Mouse (Mus musculus): ENCODE data around the gene Pcid2. TPM values are rescaled to one million over a fixed set of nuclear protein-coding genes. Genes with fewer than 3 reads are reported as not detected.
"Not testable (repeated sequence)": the region's sequence is repeated elsewhere in the genome, so short reads cannot be mapped to it uniquely, and the experiment has no call there.

Gene Pcid2
- 28.7 and 30.2 TPM in 2 replicates for polyA plus RNA-seq (2015; fragmentation: Nextera tagmentation; extraction: Ambion mirVana)

DNA sequence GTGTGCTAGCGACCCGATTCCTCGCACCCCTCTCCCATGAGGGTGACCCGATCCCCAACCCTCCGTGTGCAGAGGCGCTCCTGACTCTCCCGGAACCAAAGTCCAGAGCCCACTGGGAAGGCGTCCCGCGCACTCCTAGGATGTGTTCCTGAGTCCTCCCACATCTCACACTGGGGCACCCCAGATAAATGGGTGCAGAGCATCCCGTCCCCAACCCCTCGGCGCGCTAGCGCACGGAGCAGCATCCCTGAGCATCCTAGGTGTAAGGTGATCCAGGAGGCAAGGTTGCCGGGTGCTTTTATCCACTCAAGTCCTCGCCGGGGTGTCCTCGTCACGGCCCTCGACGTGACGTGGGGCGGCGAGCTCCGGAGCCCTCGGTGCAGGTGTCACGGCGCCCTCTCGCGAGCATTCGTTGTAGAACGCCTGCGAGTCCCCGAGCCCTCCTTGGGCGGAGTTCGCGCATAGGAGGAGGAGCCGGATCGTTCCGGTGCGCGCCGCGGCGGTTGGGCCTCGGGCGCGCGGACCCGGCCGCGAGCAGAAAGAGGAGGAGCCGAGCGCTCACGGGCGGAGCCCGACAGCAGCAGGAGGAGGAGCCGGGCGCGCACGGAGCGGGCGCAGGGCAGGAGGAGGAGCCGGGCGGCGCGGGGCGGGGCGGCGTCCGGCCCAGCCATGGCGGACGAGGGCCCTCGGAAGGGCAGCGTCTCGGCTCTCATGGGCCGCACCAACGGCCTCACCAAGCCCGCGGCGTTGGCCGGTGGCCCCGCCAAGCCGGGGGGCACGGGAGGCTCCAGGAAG lies at the start of gene Pcid2, which contains the start of gene Cul4a:
TSS of gene Pcid2 (minus strand) at position 373 of the 795 bp plus-strand sequence.
TSS of gene Cul4a (plus strand) at position 535 of the 795 bp plus-strand sequence.
- peak; percentile 95 for ATAC-seq
- Histone ChIP-seq H3K4me2 (ENCODE audit: low read depth, low read length) (peak within 1 kb of the TSS; percentile 95), H3K36me3 (ENCODE audit: control insufficient read depth, insufficient read depth, low read length) (no peaks in the 10 kb centered on the region), H3K27me3 (replicated peaks; ENCODE audit: control insufficient read depth, insufficient read depth, low read length) (no peaks in the 10 kb centered on the region), H3K27ac (ENCODE audit: low read length) (peak within 1 kb of the TSS; percentile 98), H3K4me3 (ENCODE audit: low read length) (peak within 1 kb of the TSS; percentile 98), H3K9ac (ENCODE audit: low read depth, low read length) (peak within 1 kb of the TSS; percentile 98), H3K9me3 (ENCODE audit: control insufficient read depth, low read length) (no peaks in the 10 kb centered on the region), H3K4me1 (ENCODE audit: control insufficient read depth, insufficient read depth, low read length) (peaks cover 11% of the 10 kb centered on the region)
- WGBS = under 1% methylated on average over 78 of the region's 87 CpGs

DNA sequence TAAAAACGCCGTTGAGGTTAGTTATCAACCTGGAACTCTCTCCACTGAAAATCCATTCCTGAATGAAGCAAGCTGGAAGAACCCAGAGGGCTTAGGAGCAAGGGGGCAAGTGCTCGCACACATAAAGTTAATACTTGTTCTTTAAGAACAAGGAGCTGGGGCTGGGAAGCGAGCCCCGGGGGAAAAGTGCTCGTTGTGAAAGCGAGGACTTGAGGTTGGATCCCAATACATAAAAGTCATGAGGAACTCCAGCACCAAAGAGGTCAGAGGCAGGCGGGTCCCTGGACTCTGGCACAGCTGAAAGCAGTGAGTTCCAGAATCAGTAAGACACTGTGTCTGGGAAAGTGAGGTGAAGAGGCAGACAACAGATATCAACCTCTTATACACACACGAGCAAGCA lies 48.8 kb upstream of the Pcid2 start:
- 0 out of 2 replicates have a peak, but pooled peaks cover 2% of the 10 kb centered on the region for H3K4me1 ChIP-seq (ENCODE audit: control insufficient read depth, insufficient read depth, low read length)
- no peak overlapping the region for H3K27ac ChIP-seq (ENCODE audit: low read length)
- H3K9ac ChIP-seq (ENCODE audit: low read depth, low read length) = no peak overlapping the region
- ATAC-seq = no peak
- H3K27me3 ChIP-seq (replicated peaks; ENCODE audit: control insufficient read depth, insufficient read depth, low read length) = no peaks in the 10 kb centered on the region
- no peaks in the 10 kb centered on the region for H3K9me3 ChIP-seq (ENCODE audit: control insufficient read depth, low read length)
- WGBS = 84% methylated on average over 9 of the region's 9 CpGs
- H3K4me2 ChIP-seq (ENCODE audit: low read depth, low read length) = no peak overlapping the region
- H3K36me3 ChIP-seq (ENCODE audit: control insufficient read depth, insufficient read depth, low read length) = peaks cover under 1% of the 10 kb centered on the region; the same call in 1 of the 2 replicates
- no peak overlapping the region for H3K4me3 ChIP-seq (ENCODE audit: low read length)

DNA sequence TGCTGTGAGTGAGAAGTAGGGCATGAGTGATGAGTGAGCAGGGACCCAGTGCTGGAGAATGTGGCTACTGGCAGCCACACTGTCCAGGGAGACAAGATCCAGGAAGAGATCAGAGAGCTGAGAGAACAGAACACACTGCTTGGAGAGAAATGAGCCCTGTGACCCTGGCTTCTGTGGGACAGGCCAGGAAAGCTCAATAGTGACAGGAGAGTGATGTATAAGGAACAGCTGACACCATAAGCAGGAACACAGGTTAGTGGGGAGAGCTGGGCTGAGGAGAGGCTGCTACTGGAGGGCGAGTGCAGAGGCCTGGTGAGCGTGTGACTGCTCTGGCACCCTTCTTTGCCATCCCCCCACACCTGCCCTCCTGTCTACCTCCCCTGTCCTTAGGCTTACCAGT lies 45.7 kb upstream of the Pcid2 start:
- ATAC-seq = no peak
- Histone ChIP-seq H3K9ac (ENCODE audit: low read depth, low read length) (no peak overlapping the region), H3K27ac (ENCODE audit: low read length) (no peak overlapping the region), H3K4me2 (ENCODE audit: low read depth, low read length) (no peak overlapping the region), H3K4me3 (ENCODE audit: low read length) (no peak overlapping the region), H3K4me1 (ENCODE audit: control insufficient read depth, insufficient read depth, low read length) (no peaks in the 10 kb centered on the region), H3K36me3 (ENCODE audit: control insufficient read depth, insufficient read depth, low read length) (peaks cover 10% of the 10 kb centered on the region), H3K9me3 (ENCODE audit: control insufficient read depth, low read length) (no peaks in the 10 kb centered on the region), H3K27me3 (replicated peaks; ENCODE audit: control insufficient read depth, insufficient read depth, low read length) (no peaks in the 10 kb centered on the region)
- 96% methylated on average over 2 of the region's 2 CpGs for WGBS

DNA sequence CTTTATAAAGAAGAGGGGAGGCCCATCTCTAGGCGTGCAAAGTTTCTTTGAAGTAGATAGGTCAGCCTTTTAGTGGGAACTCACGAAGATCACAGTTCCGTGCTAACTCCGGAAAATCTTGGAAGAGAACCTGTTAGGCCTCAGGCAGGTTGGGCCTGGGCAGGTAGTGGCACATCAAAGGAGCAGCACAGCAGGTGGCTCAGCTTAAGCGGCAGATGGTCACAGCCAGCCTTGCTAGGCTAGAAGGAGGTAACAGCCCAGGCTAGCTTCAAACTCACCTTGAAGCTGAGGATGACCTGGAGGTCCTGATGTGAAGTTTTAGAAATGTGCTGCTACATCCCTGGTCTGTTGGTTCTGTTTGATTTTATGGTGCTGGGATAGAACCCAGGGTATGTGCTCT lies 44.6 kb upstream of the Pcid2 start:
- no peaks in the 10 kb centered on the region for H3K4me1 ChIP-seq (ENCODE audit: control insufficient read depth, insufficient read depth, low read length)
- no peak for ATAC-seq
- H3K4me3 ChIP-seq (ENCODE audit: low read length) = no peak overlapping the region
- WGBS = 56% methylated on average over 5 of the region's 5 CpGs
- H3K4me2 ChIP-seq (ENCODE audit: low read depth, low read length) = no peak overlapping the region
- no peak overlapping the region for H3K27ac ChIP-seq (ENCODE audit: low read length)
- peaks cover 13% of the 10 kb centered on the region for H3K36me3 ChIP-seq (ENCODE audit: control insufficient read depth, insufficient read depth, low read length)
- H3K27me3 ChIP-seq (replicated peaks; ENCODE audit: control insufficient read depth, insufficient read depth, low read length) = no peaks in the 10 kb centered on the region
- H3K9me3 ChIP-seq (ENCODE audit: control insufficient read depth, low read length) = no peaks in the 10 kb centered on the region
- no peak overlapping the region for H3K9ac ChIP-seq (ENCODE audit: low read depth, low read length)

DNA sequence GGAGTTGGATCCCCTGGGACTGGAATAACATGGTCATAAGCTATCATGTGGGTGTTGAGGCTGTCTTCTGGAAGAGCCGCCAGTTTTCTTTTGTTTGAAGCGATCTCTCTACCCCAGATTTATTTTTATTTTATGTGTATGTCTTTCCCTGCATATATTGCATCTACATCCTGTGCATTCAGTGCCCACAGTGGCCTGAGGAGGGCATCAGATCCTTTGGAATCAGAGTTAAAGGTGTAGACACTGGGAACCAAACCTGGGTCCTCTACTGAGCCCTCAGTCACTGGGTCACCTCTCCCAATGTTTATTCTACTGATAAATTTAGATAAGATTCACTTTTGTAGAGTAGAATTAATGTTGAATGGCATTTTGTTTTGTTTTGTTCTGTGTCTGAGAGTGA lies 44.0 kb upstream of the Pcid2 start:
- H3K9me3 ChIP-seq (ENCODE audit: control insufficient read depth, low read length) = no peaks in the 10 kb centered on the region
- no peak for ATAC-seq
- H3K27ac ChIP-seq (ENCODE audit: low read length) = no peak overlapping the region
- H3K4me1 ChIP-seq (ENCODE audit: control insufficient read depth, insufficient read depth, low read length) = no peaks in the 10 kb centered on the region
- H3K4me2 ChIP-seq (ENCODE audit: low read depth, low read length) = no peak overlapping the region
- 95% methylated on average over 2 of the region's 2 CpGs for WGBS
- peaks cover 16% of the 10 kb centered on the region for H3K36me3 ChIP-seq (ENCODE audit: control insufficient read depth, insufficient read depth, low read length)
- no peaks in the 10 kb centered on the region for H3K27me3 ChIP-seq (replicated peaks; ENCODE audit: control insufficient read depth, insufficient read depth, low read length)
- H3K4me3 ChIP-seq (ENCODE audit: low read length) = no peak overlapping the region
- no peak overlapping the region for H3K9ac ChIP-seq (ENCODE audit: low read depth, low read length)

DNA sequence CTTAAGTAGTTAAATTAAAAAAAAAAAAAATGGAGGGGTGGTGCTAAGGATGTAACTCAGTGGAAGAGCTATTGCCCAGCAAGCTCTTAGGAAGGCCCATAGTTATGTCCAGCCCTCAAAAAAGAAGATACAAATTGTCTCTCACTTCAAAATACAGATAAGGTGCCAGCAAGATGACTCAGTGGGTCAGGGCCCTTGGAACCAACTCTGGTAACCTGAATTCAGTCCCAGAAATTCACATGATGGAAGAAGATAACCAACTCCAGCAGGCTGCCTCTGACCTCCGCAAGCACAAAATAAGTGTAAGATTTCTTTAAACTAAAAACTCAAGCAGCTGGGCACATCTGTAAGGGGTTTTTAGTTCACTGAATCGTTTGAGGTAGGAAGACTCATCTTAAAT lies 43.2 kb upstream of the Pcid2 start:
- H3K4me1 ChIP-seq (ENCODE audit: control insufficient read depth, insufficient read depth, low read length) = no peaks in the 10 kb centered on the region
- H3K4me3 ChIP-seq (ENCODE audit: low read length) = no peak overlapping the region
- no peak overlapping the region for H3K27ac ChIP-seq (ENCODE audit: low read length)
- no peaks in the 10 kb centered on the region for H3K27me3 ChIP-seq (replicated peaks; ENCODE audit: control insufficient read depth, insufficient read depth, low read length)
- WGBS = 85% methylated on average over 2 of the region's 2 CpGs
- H3K9ac ChIP-seq (ENCODE audit: low read depth, low read length) = no peak overlapping the region
- H3K4me2 ChIP-seq (ENCODE audit: low read depth, low read length) = no peak overlapping the region
- no peaks in the 10 kb centered on the region for H3K9me3 ChIP-seq (ENCODE audit: control insufficient read depth, low read length)
- no peak for ATAC-seq
- peaks cover 18% of the 10 kb centered on the region for H3K36me3 ChIP-seq (ENCODE audit: control insufficient read depth, insufficient read depth, low read length)

DNA sequence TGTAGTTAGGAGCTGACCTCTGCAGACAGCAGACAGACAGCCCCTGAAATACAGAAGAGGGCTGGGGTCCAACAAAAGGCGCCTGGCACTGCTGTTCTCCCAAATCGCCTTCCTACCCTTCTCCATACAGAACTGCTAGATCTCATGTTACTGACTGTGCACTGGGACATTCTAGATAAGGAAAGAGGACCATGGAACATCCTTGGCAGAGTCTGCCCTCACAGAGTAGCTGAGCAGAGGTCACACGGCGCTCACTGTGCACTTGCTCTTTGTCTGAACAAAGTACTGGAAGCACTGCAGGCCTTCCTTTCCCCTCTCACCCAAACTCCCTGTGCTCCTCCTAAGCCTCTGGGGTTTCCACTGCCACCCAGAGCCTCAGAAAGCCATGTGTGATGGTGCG lies 36.4 kb upstream of the Pcid2 start:
- ATAC-seq = no peak

DNA sequence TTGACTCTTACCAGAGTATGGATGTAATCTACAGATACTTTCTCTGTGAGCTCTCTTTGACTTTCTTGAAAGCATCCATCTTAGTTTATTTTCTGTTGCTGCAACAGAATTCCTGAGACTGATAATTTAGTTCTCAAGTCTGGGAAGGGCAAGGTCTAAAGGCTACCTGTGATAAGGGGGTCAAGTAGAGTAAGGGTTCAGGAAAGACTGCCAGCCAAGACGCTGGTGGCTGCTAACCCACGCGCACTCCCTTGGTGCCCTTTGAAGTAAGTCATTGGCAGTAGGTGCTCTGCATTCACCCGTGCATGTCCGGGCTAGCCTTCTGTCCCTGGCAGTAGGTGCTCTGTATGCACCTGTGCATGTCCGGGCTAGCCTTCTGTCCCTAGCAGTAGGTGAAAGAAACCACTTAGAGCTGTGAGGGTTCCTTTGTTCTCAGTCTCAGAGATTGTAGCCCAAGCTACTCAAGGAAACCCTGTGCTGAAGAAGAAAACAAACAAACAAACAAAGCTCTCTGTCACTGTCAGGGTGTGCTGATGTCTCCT lies 34.5 kb upstream of the Pcid2 start:
- no peaks in the 10 kb centered on the region for H3K9me3 ChIP-seq (ENCODE audit: control insufficient read depth, low read length)
- WGBS = 87% methylated on average over 6 of the region's 6 CpGs
- H3K9ac ChIP-seq (ENCODE audit: low read depth, low read length) = no peak overlapping the region
- no peaks in the 10 kb centered on the region for H3K27me3 ChIP-seq (replicated peaks; ENCODE audit: control insufficient read depth, insufficient read depth, low read length)
- H3K27ac ChIP-seq (ENCODE audit: low read length) = no peak overlapping the region
- H3K4me1 ChIP-seq (ENCODE audit: control insufficient read depth, insufficient read depth, low read length) = no peaks in the 10 kb centered on the region
- H3K36me3 ChIP-seq (ENCODE audit: control insufficient read depth, insufficient read depth, low read length) = peaks cover 52% of the 10 kb centered on the region
- H3K4me2 ChIP-seq (ENCODE audit: low read depth, low read length) = no peak overlapping the region
- H3K4me3 ChIP-seq (ENCODE audit: low read length) = no peak overlapping the region
- ATAC-seq = peak; percentile 66

More for the DNA sequence above, 36.4 kb upstream of the Pcid2 start:
- Histone ChIP-seq H3K4me1 (ENCODE audit: control insufficient read depth, insufficient read depth, low read length) (no peaks in the 10 kb centered on the region), H3K36me3 (ENCODE audit: control insufficient read depth, insufficient read depth, low read length) (peaks cover 50% of the 10 kb centered on the region), H3K9me3 (ENCODE audit: control insufficient read depth, low read length) (no peaks in the 10 kb centered on the region), H3K4me3 (ENCODE audit: low read length) (no peak overlapping the region), H3K27me3 (replicated peaks; ENCODE audit: control insufficient read depth, insufficient read depth, low read length) (no peaks in the 10 kb centered on the region), H3K27ac (ENCODE audit: low read length) (no peak overlapping the region), H3K4me2 (ENCODE audit: low read depth, low read length) (no peak overlapping the region), H3K9ac (ENCODE audit: low read depth, low read length) (no peak overlapping the region)
- 88% methylated on average over 5 of the region's 5 CpGs for WGBS

DNA sequence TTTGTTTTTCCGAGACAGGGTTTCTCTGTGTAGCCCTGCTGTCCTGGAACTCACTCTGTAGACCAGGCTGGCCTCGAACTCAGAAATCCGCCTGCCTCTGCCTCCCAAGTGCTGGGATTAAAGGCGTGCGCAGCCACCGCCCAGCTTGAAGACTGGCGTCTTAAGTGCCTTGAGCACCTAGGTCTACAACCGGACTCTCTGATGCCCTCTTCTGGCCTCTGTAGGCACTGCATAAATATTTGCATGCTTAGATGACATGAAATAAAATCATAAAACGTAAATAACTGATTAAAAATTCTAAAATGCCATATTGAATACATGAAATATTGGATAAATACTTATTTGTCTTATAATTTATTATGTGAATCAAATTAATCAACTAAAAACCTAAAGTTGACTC lies 27.0 kb upstream of the Pcid2 start:
- not testable (repeated sequence) for H3K4me1 ChIP-seq (ENCODE audit: control insufficient read depth, insufficient read depth, low read length); H3K9me3 ChIP-seq (ENCODE audit: control insufficient read depth, low read length); H3K4me2 ChIP-seq (ENCODE audit: low read depth, low read length); ATAC-seq; H3K9ac ChIP-seq (ENCODE audit: low read depth, low read length); H3K27me3 ChIP-seq (replicated peaks; ENCODE audit: control insufficient read depth, insufficient read depth, low read length); H3K4me3 ChIP-seq (ENCODE audit: low read length); H3K27ac ChIP-seq (ENCODE audit: low read length)
- WGBS = 68% methylated on average over 9 of the region's 9 CpGs
- peaks cover 28% of the 10 kb centered on the region for H3K36me3 ChIP-seq (ENCODE audit: control insufficient read depth, insufficient read depth, low read length)
